Mouse (Mus musculus) spleen, adult 2 months (tissue): Measurements from ENCODE around the gene Acsm1. TPM values are rescaled to one million over a fixed set of nuclear protein-coding genes. Genes with fewer than 3 reads are reported as not detected.
"Not testable (repeated sequence)": the region's sequence is repeated elsewhere in the genome, so short reads cannot be mapped to it uniquely, and the experiment has no call there.

Experiments
- DNase-seq, 2 experiments: peaks; one replicate each; pipeline versions ENCODE4 v3.0.0 to v3.0.0-alpha.2; 2012 to 2021; ENCODE audit warnings: low spot score in 2 of 2, low read depth in 1 of 2
- H3K27ac ChIP-seq: fragments of 200-500 bp; 2 replicates; pipeline ENCODE4 v1.5.1; 2012; ENCODE audit warnings: low read length, inconsistent platforms; ENCODE audit not compliant: insufficient read depth
- H3K27me3 ChIP-seq: fragments of 200-500 bp; 2 replicates; pipeline ENCODE4 v1.6.1; 2012; ENCODE audit warnings: mild to moderate bottlenecking, moderate library complexity, low read length, inconsistent platforms; ENCODE audit not compliant: control insufficient read depth, insufficient read depth
- H3K36me3 ChIP-seq: fragments of 200-500 bp; 2 replicates; pipeline ENCODE4 v1.6.1; 2012; ENCODE audit warnings: mild to moderate bottlenecking, low read length, inconsistent platforms; ENCODE audit not compliant: control insufficient read depth, insufficient read depth
- H3K4me1 ChIP-seq: fragments of 200-500 bp; 2 replicates; pipeline ENCODE4 v1.6.1; 2011; ENCODE audit warnings: inconsistent platforms; ENCODE audit not compliant: control insufficient read depth, insufficient read depth, insufficient read length
- H3K4me3 ChIP-seq: fragments of 200-500 bp; 2 replicates; pipeline ENCODE4 v1.5.1; 2011; ENCODE audit warnings: mild to moderate bottlenecking, inconsistent platforms; ENCODE audit not compliant: insufficient read depth, insufficient read length; ENCODE audit errors: extremely low read depth
- CTCF ChIP-seq: fragments of 200-500 bp; IDR thresholded peaks from 2 replicates; pipeline ENCODE4 v1.5.1; 2011; ENCODE audit warnings: mild to moderate bottlenecking, inconsistent platforms; ENCODE audit not compliant: insufficient read depth, insufficient read length, insufficient replicate concordance; ENCODE audit errors: extremely low read depth
- POLR2A ChIP-seq: fragments of 200-500 bp; IDR thresholded peaks from 2 replicates; pipeline ENCODE4 v1.6.1; 2011; ENCODE audit warnings: low read depth, low read length, inconsistent platforms
- WGBS: fragments of 180-500 bp; shearing (Covaris S2); methylation state at CpG from one replicate; pipeline ENCODE4 v1.1.7; 2018; 5-methylcytosine and 5-hydroxymethylcytosine counted together
- polyA plus RNA-seq: library from polyadenylated mRNA; depleted of rRNA; stranded (reverse); fragments of >200 nt; gene quantifications from 2 replicates; pipeline ENCODE4 v1.2.3, GENCODE M21; 2012; rRNA removed

Gene Acsm1
- polyA plus RNA-seq = not detected in 2 replicates

GRCm38 (mm10) chr7:119606664-119607076, at the start of gene Acsm1:
TSS of gene Acsm1 (plus strand) at chr7:119607026.
- WGBS = 84% methylated on average over 5 of the region's 5 CpGs
- Histone ChIP-seq H3K36me3 (no peaks in the 10 kb centered on the region), H3K4me3 (no peak within 1 kb of the TSS), H3K27ac (no peak within 1 kb of the TSS), H3K27me3 (no peaks in the 10 kb centered on the region), H3K4me1 (no peaks in the 10 kb centered on the region)
- no peak for TF ChIP-seq POLR2A
- DNase-seq = no peak

DNA sequence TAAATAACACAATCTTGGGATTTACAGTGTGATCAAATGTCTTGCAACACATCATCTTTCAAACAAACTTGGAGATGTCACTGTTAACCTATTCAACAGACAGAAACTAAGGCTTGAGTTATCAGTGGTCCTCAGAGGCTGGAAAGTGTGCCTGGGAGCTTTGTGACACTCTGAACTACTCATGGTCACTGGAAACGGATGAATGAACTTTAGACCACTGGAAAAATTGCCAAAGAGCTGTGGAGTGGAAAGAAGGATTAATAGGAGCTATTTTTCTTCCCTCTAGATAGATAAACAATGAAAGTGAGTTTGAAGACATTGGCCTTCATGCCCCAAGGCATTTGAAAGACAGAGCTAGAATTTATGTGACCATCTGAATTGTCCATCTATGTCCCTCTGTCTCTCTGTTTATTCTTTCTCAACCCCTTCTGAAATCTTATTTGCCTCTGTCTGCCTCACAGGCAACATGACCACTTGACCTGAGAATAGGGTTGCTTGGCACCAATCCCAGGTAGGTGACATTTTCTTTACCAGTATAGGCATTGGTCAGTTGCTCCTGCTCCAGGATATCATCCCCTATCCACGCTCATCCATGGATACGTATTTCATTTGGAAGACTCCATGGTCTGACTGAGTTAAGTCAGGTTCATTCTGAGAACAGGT, 46.9 kb upstream of the Acsm1 start:
- Histone ChIP-seq H3K36me3 (no peaks in the 10 kb centered on the region), H3K4me3 (no peak overlapping the region), H3K27ac (no peak overlapping the region), H3K27me3 (no peaks in the 10 kb centered on the region), H3K4me1 (no peaks in the 10 kb centered on the region)
- no peak for TF ChIP-seq CTCF
- no peak for TF ChIP-seq POLR2A
- 79% methylated on average over 3 of the region's 3 CpGs for WGBS
- DNase-seq = no peak

DNA sequence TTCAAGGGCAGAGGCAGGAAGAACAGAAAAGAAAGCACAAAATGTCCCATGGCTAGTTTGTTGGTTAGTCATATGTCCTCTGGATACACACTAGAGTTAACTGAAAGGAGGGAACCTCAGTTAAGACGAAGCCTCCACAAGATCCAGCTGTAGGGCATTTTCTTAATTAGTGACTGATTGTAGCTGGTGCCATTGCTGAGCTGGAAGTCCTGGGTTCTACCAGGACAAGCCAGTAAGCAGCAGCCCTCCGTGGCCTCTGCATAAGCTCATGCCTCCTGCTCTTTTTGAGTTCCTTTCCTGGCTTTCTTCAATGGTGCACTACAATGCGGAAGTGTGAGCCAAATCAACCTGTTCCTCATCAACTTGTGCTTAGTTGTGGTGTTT, 46.4 kb upstream of the Acsm1 start:
- Histone ChIP-seq H3K36me3 (no peaks in the 10 kb centered on the region), H3K27me3 (no peaks in the 10 kb centered on the region), H3K4me1 (no peaks in the 10 kb centered on the region), H3K4me3 (no peak overlapping the region), H3K27ac (no peak overlapping the region)
- DNase-seq = no peak
- 79% methylated on average over 3 of the region's 3 CpGs for WGBS
- TF ChIP-seq POLR2A (no peak), CTCF (no peak)

- TF ChIP-seq POLR2A (no peak), CTCF (no peak)
- Histone ChIP-seq H3K4me1 (no peaks in the 10 kb centered on the region), H3K4me3 (no peak overlapping the region), H3K36me3 (no peaks in the 10 kb centered on the region), H3K27ac (no peak overlapping the region), H3K27me3 (no peaks in the 10 kb centered on the region)
- 47% methylated on average over 4 of the region's 4 CpGs for WGBS
- DNase-seq = no peak
Measured at GRCm38 (mm10) chr7:119561441-119561840, 45.4 kb upstream of the Acsm1 start.

DNA sequence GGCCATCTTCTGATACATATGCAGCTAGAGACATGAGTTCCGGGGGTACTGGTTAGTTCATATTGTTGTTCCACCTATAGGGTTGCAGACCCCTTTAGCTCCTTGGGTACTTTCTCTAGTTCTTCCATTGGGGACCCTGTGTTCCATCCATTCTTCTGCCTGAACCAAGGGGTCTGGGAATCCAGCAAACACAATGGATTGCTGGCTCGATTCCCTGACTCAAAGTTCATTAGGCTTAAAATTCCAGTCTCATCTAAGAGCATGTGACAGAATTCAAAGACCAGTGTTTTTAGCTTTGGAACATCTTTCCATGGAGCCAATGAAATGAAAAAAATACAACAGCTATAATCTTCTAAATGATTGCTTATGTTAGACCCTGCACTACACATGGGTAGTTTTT, 44.4 kb upstream of the Acsm1 start:
- H3K36me3 ChIP-seq, DNase-seq, H3K4me3 ChIP-seq, H3K27me3 ChIP-seq, H3K4me1 ChIP-seq, H3K27ac ChIP-seq: not testable (repeated sequence)
- 89% methylated on average over 2 of the region's 2 CpGs for WGBS

DNA sequence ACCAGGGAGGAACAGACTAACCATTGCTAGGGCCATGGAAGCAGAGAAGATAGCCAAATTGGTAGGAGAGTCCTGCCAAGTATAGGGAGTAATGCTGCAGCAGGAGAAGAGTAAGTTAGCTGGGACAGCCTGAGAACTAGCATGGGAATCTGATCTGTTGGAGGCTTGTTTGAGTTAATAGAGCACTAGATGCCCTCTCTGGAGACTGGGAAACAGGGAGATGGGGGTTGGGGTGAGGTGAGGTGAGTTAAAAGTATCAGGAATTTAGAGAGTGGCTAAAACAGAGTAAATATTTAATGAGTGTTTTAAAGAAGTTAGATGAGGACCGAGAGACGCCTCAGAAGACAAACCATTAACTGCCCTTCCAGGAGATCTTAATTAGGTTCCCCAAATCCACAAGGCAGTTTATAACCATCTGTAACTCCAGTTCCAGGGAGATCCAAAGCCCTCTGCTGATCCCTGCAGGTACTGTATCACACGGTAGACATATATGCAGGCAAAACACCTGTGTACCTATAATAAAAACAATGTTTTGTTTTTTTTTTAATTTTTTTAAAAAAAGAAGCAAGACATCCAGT, 12.2 kb upstream of the Acsm1 start:
- Histone ChIP-seq H3K27me3 (no peaks in the 10 kb centered on the region), H3K4me1 (no peaks in the 10 kb centered on the region), H3K36me3 (no peaks in the 10 kb centered on the region), H3K4me3 (no peak overlapping the region), H3K27ac (no peak overlapping the region)
- DNase-seq = no peak
- 82% methylated on average over 3 of the region's 3 CpGs for WGBS
- TF ChIP-seq POLR2A (no peak), CTCF (no peak)

- Histone ChIP-seq H3K36me3 (no peaks in the 10 kb centered on the region), H3K4me1 (no peaks in the 10 kb centered on the region), H3K4me3 (no peak overlapping the region), H3K27me3 (no peaks in the 10 kb centered on the region), H3K27ac (no peak overlapping the region)
- no peak for TF ChIP-seq CTCF
- no peak for TF ChIP-seq POLR2A
- no peak for DNase-seq
- WGBS = 42% methylated on average over 1 of the region's 1 CpGs
Measured at GRCm38 (mm10) chr7:119595306-119595705, 11.5 kb upstream of the Acsm1 start.
